Mouse (Mus musculus) cortical plate, adult 2 months (tissue): ENCODE results near the gene Sash3. TPM values are rescaled to one million over a fixed set of nuclear protein-coding genes. Genes with fewer than 3 reads are reported as not detected.
"Not testable (repeated sequence)": the region's sequence is repeated elsewhere in the genome, so short reads cannot be mapped to it uniquely, and the experiment has no call there.

Experiments
- H3K27ac ChIP-seq: fragments of 200-500 bp; 2 replicates; pipeline ENCODE4 v1.5.1; 2012; ENCODE audit warnings: low read length, control low read depth, inconsistent platforms; ENCODE audit not compliant: insufficient read depth
- H3K4me1 ChIP-seq: fragments of 200-500 bp; 2 replicates; pipeline ENCODE4 v1.6.1; 2011; ENCODE audit warnings: low read length; ENCODE audit not compliant: control insufficient read depth, insufficient read depth
- H3K4me3 ChIP-seq: fragments of 200-500 bp; 2 replicates; pipeline ENCODE4 v1.5.1; 2011; ENCODE audit warnings: mild to moderate bottlenecking, low read length, control low read depth; ENCODE audit not compliant: insufficient read depth
- CTCF ChIP-seq: fragments of 200-500 bp; IDR thresholded peaks from 2 replicates; pipeline ENCODE4 v1.5.1; 2011; ENCODE audit warnings: mild to moderate bottlenecking, control low read depth, low read length; ENCODE audit not compliant: insufficient read depth; ENCODE audit errors: extremely low read depth
- POLR2A ChIP-seq: fragments of 200-500 bp; IDR thresholded peaks from 2 replicates; pipeline ENCODE4 v1.6.1; 2011; ENCODE audit warnings: mild to moderate bottlenecking, low read length, control low read depth; ENCODE audit not compliant: insufficient read depth; ENCODE audit errors: extremely low read depth
- polyA plus RNA-seq: library from polyadenylated mRNA; depleted of rRNA; stranded (reverse); fragments of >200 nt; gene quantifications from 2 replicates; pipeline ENCODE4 v1.2.3, GENCODE M21; 2012; rRNA removed

Gene Sash3
- polyA plus RNA-seq, 1 experiment: 1.6 TPM

DNA sequence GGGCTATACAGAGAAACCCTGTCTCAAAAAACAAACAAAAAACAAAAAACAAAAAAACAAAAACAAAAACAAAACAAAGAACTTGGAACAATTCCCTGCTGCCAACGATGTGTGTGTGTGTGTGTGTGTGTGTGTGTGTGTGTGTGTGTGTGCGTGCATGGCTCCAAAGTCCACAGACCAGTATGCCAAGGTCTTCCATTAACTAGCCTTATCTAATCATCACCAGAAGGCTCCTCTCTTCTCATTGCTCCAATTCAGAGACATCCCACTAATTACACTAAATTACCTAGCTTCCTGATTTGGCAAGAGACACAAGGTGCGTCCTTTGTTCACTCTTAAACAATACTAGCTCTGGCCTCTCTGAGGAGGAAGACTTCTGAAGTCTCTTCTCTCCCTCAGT lies 54.5 kb downstream of the Sash3 start:
- TF ChIP-seq CTCF: no peak
- no peak for TF ChIP-seq POLR2A
- peaks cover 4% of the 10 kb centered on the region; the same call in 1 of the 2 replicates for H3K4me1 ChIP-seq
- H3K27ac ChIP-seq: no peak overlapping the region
- no peak overlapping the region for H3K4me3 ChIP-seq

GRCm38 (mm10) chrX:48201973-48202372 lies 55.7 kb downstream of the Sash3 start:
- Histone ChIP-seq H3K27ac (0 out of 2 replicates have a peak overlapping the region, but pooled peaks have one; percentile 3), H3K4me3 (no peak overlapping the region), H3K4me1 (peaks cover 4% of the 10 kb centered on the region; the same call in 1 of the 2 replicates)
- TF ChIP-seq CTCF (no peak), POLR2A (no peak)

- peaks cover 4% of the 10 kb centered on the region; the same call in 1 of the 2 replicates for H3K4me1 ChIP-seq
- no peak overlapping the region; the same call in 1 of the 2 replicates for H3K27ac ChIP-seq
- no peak for TF ChIP-seq POLR2A
- no peak for TF ChIP-seq CTCF
- no peak overlapping the region for H3K4me3 ChIP-seq
These were observed 56.2 kb downstream of the Sash3 start for GRCm38 (mm10) chrX:48202436-48202835.

DNA sequence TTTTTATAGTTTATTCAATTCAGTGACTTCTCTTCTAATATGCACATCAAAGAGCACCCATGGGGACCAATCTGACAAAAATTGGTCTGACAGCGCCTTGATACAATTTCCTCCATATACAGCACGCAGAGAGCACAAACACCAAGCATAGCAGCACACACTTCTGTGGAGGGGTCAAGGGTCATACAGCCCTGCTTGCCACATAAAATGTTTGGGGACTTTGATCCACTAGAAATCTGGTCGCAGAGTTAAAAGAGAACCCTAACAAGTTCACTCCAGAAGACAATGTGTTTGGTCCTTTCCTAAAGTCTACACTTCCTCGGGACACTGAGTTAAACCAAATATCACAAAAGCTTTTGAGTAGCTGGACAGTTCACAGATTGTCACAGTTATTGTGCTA lies 56.8 kb downstream of the Sash3 start:
- Histone ChIP-seq H3K4me3 (no peak overlapping the region), H3K4me1 (peaks cover 4% of the 10 kb centered on the region; the same call in 1 of the 2 replicates), H3K27ac (no peak overlapping the region)
- TF ChIP-seq POLR2A (no peak), CTCF (no peak)

- TF ChIP-seq CTCF (no peak), POLR2A (no peak)
- Histone ChIP-seq H3K4me3 (no peak overlapping the region), H3K4me1 (peaks cover 4% of the 10 kb centered on the region; the same call in 1 of the 2 replicates), H3K27ac (no peak overlapping the region)
These were observed 57.5 kb downstream of the Sash3 start for GRCm38 (mm10) chrX:48203763-48204162.

- no peak for TF ChIP-seq POLR2A
These were observed 58.2 kb downstream of the Sash3 start for GRCm38 (mm10) chrX:48204469-48204868.

DNA sequence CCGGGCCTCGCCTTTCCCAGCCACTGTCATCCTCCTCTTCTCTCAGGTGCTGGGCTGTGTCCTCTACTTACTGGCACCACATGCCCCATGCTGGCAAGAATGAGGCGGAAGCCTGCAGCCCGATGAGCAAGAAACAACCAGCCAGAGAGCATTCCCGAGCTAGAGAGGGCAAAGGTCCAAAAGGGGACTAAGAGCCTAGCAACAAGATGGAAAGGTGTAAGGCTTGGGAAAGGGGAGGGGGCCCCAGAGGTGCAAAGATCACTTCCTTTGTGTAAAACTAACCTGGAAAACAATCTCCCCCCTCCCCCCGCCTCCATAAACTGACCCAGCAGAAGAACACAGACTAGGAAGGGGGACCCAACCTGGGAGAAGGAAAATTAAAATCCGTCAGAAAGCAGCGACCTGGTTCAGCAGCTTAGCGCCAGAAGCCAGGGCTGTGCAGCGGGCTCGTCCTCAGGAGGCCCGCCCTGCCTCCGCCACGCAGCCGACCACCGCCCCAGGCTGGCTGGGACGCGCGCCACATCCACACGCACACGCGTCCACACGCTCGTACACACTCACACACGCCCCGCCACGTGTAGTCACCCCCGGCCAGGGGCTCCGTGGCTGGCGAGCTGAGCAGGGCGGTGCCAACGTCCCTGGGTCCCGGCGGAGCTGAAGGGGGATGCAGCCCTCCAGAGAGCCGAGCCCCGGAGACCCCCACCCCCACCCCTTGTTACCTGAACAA lies 61.7 kb downstream of the Sash3 start:
- Histone ChIP-seq H3K4me3 (peak overlapping the region; percentile 97), H3K4me1 (peaks cover 1% of the 10 kb centered on the region; the same call in 1 of the 2 replicates), H3K27ac (peak overlapping the region; percentile 28; the same call in 1 of the 2 replicates)
- TF ChIP-seq CTCF (no peak), POLR2A (no peak)

More at GRCm38 (mm10) chrX:48204469-48204868, 58.2 kb downstream of the Sash3 start:
- no peak overlapping the region for H3K27ac ChIP-seq
- H3K4me3 ChIP-seq: no peak overlapping the region
- peaks cover 4% of the 10 kb centered on the region; the same call in 1 of the 2 replicates for H3K4me1 ChIP-seq

GRCm38 (mm10) chrX:48208519-48209185 lies 62.4 kb downstream of the Sash3 start, which contains the start of gene Zdhhc9:
TSS of gene Zdhhc9 (minus strand) at chrX:48208878.
- Histone ChIP-seq H3K4me1 (peaks cover 1% of the 10 kb centered on the region; the same call in 1 of the 2 replicates), H3K4me3 (peak within 1 kb of the TSS; percentile 97), H3K27ac (peak within 1 kb of the TSS; percentile 83)
- TF ChIP-seq CTCF: no peak
- TF ChIP-seq POLR2A: peak; percentile 56; the same call in 1 of the 2 replicates

DNA sequence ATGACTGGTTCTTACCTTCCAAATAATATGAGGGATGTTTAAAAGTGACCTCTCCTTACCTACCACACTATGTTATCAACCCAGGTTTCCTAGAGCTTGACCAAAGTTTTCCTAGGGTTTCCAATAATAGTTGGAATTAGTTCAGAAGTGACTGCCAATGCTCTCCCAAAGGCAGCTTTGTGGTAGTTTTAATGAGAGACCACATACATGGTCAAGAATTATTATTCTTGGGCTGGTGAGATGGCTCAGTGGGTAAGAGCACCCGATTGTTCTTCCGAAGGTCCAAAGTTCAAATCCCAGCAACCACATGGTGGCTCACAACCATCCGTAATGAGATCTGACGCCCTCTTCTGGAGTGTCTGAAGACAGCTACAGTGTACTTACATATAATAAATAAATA lies 63.5 kb downstream of the Sash3 start:
- not testable (repeated sequence) for H3K4me3 ChIP-seq, H3K27ac ChIP-seq, H3K4me1 ChIP-seq

Other genes with a start within 250 kb of the Sash3 start
- gene Ocrl, start 234.0 kb upstream of the Sash3 start, polyA plus RNA-seq: 54.7 and 57.0 TPM in 2 replicates
- gene Apln, start 111.6 kb upstream of the Sash3 start, polyA plus RNA-seq: 27.7 and 30.1 TPM in 2 replicates
- gene Xpnpep2, start 37.7 kb upstream of the Sash3 start, polyA plus RNA-seq: 0.28 and 0.54 TPM in 2 replicates
- gene Zdhhc9, start 62.4 kb downstream of the Sash3 start, polyA plus RNA-seq: 44.6 and 51.7 TPM in 2 replicates
- 14.3 and 14.5 TPM in 2 replicates for gene Utp14a, start 110.4 kb downstream of the Sash3 start, polyA plus RNA-seq
- gene Bcorl1, start 194.9 kb downstream of the Sash3 start, polyA plus RNA-seq: 7.7 and 8.4 TPM in 2 replicates